Mouse (Mus musculus) forebrain, embryonic 14.5 days (tissue): ENCODE measurements at regions not wholly inside any gene's neighbourhood (a gene's known extent, or its start where the extent isn't known, plus 50 kb on each side); places are given as distances from the start of the nearest gene placed in this dataset.
A peak's percentile ranks its signal among the peaks of the same experiment; 100 is the strongest.

ENCODE experiments used
- ATAC-seq: fragments of 200-750 bp; cut with Nextera tagmentation; 2 replicates; pipeline ENCODE4 v1.8.0; 2017; ENCODE audit warnings: mild to moderate bottlenecking, moderate library complexity
- DNase-seq: peaks from one replicate; pipeline ENCODE4 v3.0.0-alpha.2; 2015; ENCODE audit warnings: low spot score
- H3K27ac ChIP-seq: fragments of 300-500 bp; sonication (generic); 2 replicates; pipeline ENCODE4 v1.5.1; 2014; ENCODE audit warnings: low read depth, mild to moderate bottlenecking, control low read depth, low read length, moderate library complexity
- H3K27me3 ChIP-seq: fragments of 300-500 bp; sonication (generic); replicated peaks from 2 replicates; pipeline ENCODE4 v1.6.1; 2014; ENCODE audit warnings: low read length, control low read depth, mixed read lengths; ENCODE audit not compliant: control insufficient read depth, insufficient read depth
- H3K36me3 ChIP-seq: fragments of 300-500 bp; sonication (generic); 2 replicates; pipeline ENCODE4 v1.6.1; 2014; ENCODE audit warnings: low read length, control low read depth; ENCODE audit not compliant: control insufficient read depth, insufficient read depth
- H3K4me1 ChIP-seq: fragments of 300-500 bp; sonication (generic); 2 replicates; pipeline ENCODE4 v1.6.1; 2014; ENCODE audit warnings: antibody characterized with exemption, low read length, control low read depth; ENCODE audit not compliant: control insufficient read depth, insufficient read depth
- H3K4me2 ChIP-seq: fragments of 300-500 bp; sonication (generic); 2 replicates; pipeline ENCODE4 v1.6.1; 2014; ENCODE audit warnings: mild to moderate bottlenecking, control low read depth, low read length
- H3K4me3 ChIP-seq: fragments of 300-500 bp; sonication (generic); 2 replicates; pipeline ENCODE4 v1.5.1; 2014; ENCODE audit warnings: low read depth, low read length, control low read depth
- H3K9ac ChIP-seq: fragments of 300-500 bp; sonication (generic); 2 replicates; pipeline ENCODE4 v1.6.1; 2014; ENCODE audit warnings: mild to moderate bottlenecking, low read length, control low read depth, moderate library complexity
- H3K9me3 ChIP-seq: fragments of 300-500 bp; sonication (generic); replicated peaks from 2 replicates; pipeline ENCODE4 v1.6.1; 2016; ENCODE audit warnings: low read length, control low read depth, mixed read lengths; ENCODE audit not compliant: control insufficient read depth
- WGBS: fragments of 180-500 bp; shearing (Covaris S2); extraction: QIAGEN DNeasy Blood & Tissue Kit; methylation state at CpG from one replicate; pipeline ENCODE4 v1.1.7; 2014; 5-methylcytosine and 5-hydroxymethylcytosine counted together

DNA sequence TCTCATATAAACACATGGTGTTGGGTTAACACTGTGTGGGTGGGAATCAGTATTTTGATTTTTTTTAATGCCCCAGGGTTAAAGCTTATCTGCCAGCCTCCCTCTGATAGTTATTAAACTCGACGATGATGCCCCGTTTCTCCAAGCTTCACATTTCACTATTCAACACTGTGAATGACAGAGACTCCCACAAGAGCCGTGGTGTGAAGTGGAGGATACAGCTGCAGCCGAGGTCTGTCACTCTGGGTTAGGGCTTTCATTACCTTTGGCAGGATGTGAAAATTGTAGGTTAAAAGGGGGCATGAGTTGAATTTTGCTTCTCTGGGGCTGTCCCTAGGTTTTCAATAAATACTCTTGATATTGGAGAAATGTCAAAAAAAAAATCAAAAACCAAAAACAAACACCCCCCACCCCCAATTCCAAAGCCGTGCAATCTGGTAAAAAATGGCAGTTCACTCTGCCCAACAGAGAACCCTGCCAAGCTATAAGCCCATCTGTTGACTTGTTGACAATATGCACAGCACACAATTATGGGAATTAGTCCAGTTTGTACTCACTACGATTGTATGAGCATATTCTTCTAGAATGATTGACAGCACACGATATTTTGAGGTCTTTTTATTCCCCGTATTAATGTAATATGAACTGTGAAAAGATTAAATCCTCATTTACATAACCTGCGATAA lies 269.7 kb downstream of the Stim2 start:
- peak; percentile 83 for DNase-seq
- Histone ChIP-seq H3K27me3 (no peaks in the 10 kb centered on the region), H3K9ac (no peak overlapping the region), H3K36me3 (no peaks in the 10 kb centered on the region), H3K4me3 (no peak overlapping the region), H3K4me1 (peaks cover 8% of the 10 kb centered on the region), H3K27ac (no peak overlapping the region), H3K4me2 (no peak overlapping the region), H3K9me3 (no peaks in the 10 kb centered on the region)
- 48% methylated on average over 10 of the region's 10 CpGs for WGBS
- peak; percentile 85; the same call in 1 of the 2 replicates for ATAC-seq

- H3K4me3 ChIP-seq: no peak overlapping the region
- no peak overlapping the region for H3K9ac ChIP-seq
- no peaks in the 10 kb centered on the region for H3K4me1 ChIP-seq
- DNase-seq (no peak), ATAC-seq (0 out of 2 replicates have a peak, but pooled peaks have one; percentile 23)
- WGBS: 70% methylated on average over 8 of the region's 8 CpGs
- no peaks in the 10 kb centered on the region for H3K36me3 ChIP-seq
- no peaks in the 10 kb centered on the region for H3K9me3 ChIP-seq
- no peak overlapping the region for H3K27ac ChIP-seq
- H3K27me3 ChIP-seq: no peaks in the 10 kb centered on the region
- H3K4me2 ChIP-seq: no peak overlapping the region
These were observed 281.1 kb downstream of the Stim2 start for GRCm38 (mm10) chr5:54279357-54279756.

GRCm38 (mm10) chr5:54280670-54281069 lies 282.4 kb downstream of the Stim2 start:
- Histone ChIP-seq H3K9me3 (no peaks in the 10 kb centered on the region), H3K4me1 (no peaks in the 10 kb centered on the region), H3K36me3 (no peaks in the 10 kb centered on the region), H3K27ac (no peak overlapping the region), H3K9ac (no peak overlapping the region), H3K4me3 (no peak overlapping the region), H3K27me3 (no peaks in the 10 kb centered on the region), H3K4me2 (no peak overlapping the region)
- 47% methylated on average over 4 of the region's 4 CpGs for WGBS
- ATAC-seq (peak; percentile 29; the same call in 1 of the 2 replicates), DNase-seq (peak; percentile 19)

- Histone ChIP-seq H3K36me3 (no peaks in the 10 kb centered on the region), H3K4me1 (no peaks in the 10 kb centered on the region), H3K4me2 (no peak overlapping the region), H3K27me3 (no peaks in the 10 kb centered on the region), H3K9me3 (no peaks in the 10 kb centered on the region), H3K9ac (no peak overlapping the region), H3K4me3 (no peak overlapping the region), H3K27ac (no peak overlapping the region)
- no peak for DNase-seq
- ATAC-seq: no peak
- WGBS: 89% methylated on average over 4 of the region's 4 CpGs
These were observed 282.8 kb downstream of the Stim2 start for GRCm38 (mm10) chr5:54281121-54281520.

DNA sequence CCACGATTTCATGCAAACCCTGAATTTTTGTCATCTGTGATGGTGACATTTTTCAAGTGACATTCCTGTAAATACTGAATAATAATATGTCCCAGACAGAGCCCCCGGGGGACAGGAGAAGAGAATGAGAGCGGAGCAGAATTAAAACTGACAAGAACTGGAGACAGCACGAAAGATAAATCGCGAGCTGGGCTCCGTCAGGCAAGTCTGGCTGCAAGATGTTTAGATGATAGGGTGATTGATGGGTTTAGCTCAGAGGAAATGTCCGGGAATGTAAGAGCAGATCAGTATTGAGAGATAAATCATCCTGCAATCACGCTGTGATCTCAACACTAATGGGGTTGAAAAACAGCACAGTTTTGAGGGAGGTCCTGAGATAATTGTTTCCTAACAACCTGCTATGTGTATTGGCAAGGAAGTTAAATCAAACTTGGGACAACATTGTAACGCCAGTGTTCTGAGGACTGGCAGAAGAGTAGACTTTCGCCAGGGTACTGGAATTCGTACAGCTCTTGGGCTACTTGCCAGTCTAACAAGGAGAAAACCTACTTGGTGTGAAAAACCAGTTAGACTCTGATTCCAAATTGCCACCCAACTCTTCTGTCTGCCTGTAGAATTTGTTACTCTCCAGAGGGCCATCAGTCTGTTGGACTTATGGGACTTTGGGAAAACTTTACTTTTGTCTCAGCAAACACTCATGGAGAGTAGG lies 292.2 kb downstream of the Stim2 start:
- Histone ChIP-seq H3K27ac (no peak overlapping the region), H3K27me3 (no peaks in the 10 kb centered on the region), H3K9ac (no peak overlapping the region), H3K9me3 (no peaks in the 10 kb centered on the region), H3K36me3 (no peaks in the 10 kb centered on the region), H3K4me1 (no peaks in the 10 kb centered on the region), H3K4me3 (no peak overlapping the region), H3K4me2 (no peak overlapping the region)
- WGBS: 78% methylated on average over 12 of the region's 12 CpGs
- DNase-seq (no peak), ATAC-seq (no peak)

DNA sequence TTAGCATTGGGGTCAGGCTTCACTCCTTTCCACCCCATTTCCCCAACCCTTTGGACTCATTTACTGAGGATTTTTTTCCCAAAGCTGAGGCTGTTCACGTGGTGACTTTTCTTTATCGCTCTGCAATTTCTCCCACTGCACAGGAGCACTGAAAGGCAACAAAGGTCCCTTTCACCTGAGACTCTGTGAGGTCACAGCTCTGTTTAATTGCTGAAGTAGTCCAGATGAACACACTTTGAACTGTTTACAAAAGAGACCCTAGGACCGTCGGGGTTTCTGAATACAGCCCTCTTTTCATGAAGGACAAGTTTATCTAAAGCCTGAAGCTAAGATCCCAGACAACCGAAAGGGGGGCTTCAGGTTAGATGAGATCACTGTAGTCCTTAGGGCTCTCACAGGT lies 293.6 kb downstream of the Stim2 start:
- no peak overlapping the region for H3K27ac ChIP-seq
- no peak for DNase-seq
- no peak overlapping the region for H3K9ac ChIP-seq
- no peak overlapping the region for H3K4me2 ChIP-seq
- H3K4me3 ChIP-seq: no peak overlapping the region
- no peaks in the 10 kb centered on the region for H3K4me1 ChIP-seq
- ATAC-seq: no peak
- no peaks in the 10 kb centered on the region for H3K9me3 ChIP-seq
- no peaks in the 10 kb centered on the region for H3K36me3 ChIP-seq
- no peaks in the 10 kb centered on the region for H3K27me3 ChIP-seq
- WGBS: 8% methylated on average over 5 of the region's 5 CpGs

DNA sequence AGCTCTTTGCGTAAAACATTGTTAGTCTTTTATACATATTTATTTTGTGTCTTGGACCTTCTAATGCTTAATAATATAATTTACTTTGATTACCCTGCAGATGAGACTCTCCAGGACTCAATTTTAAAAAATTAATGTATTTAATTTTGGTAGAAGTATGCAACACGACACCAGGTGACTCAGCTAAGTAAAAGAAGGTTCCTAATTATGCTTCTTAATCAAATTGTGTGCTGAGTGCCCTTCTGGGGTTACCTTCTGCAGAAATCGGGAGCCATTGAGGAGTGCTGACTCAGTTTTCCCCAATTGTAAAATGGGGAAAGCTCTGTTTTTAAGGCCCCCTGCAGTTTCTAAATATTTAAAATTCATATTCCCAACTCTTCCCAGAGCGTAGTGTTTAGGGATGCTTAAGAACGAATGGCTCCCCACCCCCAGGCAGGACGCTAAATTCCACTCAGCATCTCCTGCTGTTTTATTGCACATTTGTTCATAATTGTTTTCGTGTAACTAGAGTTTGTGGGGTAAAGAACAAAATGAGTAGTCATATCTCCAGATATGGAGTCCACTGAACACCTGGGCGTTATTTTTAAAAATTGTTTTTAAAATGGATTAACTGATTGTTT lies 315.5 kb downstream of the Stim2 start:
- Histone ChIP-seq H3K27me3 (no peaks in the 10 kb centered on the region), H3K9me3 (no peaks in the 10 kb centered on the region), H3K4me3 (no peak overlapping the region), H3K4me1 (no peaks in the 10 kb centered on the region), H3K4me2 (no peak overlapping the region), H3K36me3 (no peaks in the 10 kb centered on the region), H3K9ac (no peak overlapping the region), H3K27ac (no peak overlapping the region)
- ATAC-seq (no peak), DNase-seq (no peak)
- 83% methylated on average over 8 of the region's 8 CpGs for WGBS

DNA sequence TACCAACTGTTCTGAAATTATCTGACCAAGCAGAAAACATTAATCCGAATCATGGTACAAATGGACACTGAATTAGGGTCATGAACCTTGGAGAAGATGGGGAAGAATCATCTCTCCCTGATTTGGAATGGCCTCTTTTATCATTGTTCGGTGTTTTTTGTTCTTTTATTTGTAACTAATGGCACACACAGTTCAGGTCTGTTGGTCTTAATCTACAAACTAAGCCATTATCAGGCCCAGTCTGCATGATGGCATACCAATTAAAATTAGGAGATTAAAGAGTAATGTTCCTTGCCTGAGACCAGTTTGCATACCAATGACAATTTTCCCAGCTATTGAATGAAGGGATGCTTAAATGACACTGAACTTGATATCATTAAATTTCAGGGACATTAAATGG lies 332.1 kb downstream of the Stim2 start:
- ATAC-seq: no peak
- no peaks in the 10 kb centered on the region for H3K4me1 ChIP-seq
- DNase-seq: no peak
- 40% methylated on average over 2 of the region's 2 CpGs for WGBS
- H3K27ac ChIP-seq: no peak overlapping the region
- no peak overlapping the region for H3K4me2 ChIP-seq
- no peaks in the 10 kb centered on the region for H3K9me3 ChIP-seq
- no peak overlapping the region for H3K4me3 ChIP-seq
- no peaks in the 10 kb centered on the region for H3K36me3 ChIP-seq
- H3K9ac ChIP-seq: no peak overlapping the region
- H3K27me3 ChIP-seq: no peaks in the 10 kb centered on the region

DNA sequence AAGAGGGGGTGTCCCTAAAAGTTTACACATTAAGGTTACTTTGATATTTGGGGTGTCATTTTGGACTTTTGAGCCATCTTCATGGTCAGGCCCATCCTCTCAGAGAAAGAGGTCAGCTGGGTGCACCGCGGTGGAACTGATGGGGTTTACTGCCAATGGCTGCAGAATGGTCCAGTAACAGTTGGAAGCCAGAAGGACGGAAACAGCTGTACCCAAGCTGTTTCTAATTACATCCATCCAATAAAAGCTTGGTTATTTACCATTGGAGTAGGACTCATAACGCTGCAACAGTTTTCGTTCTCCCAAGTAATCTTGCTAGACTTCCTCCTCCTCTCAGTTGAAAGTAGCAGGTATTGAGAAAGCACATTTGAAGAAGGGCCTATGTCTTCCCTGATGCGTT lies 344.7 kb downstream of the Stim2 start:
- Histone ChIP-seq H3K36me3 (no peaks in the 10 kb centered on the region), H3K27ac (no peak overlapping the region), H3K27me3 (no peaks in the 10 kb centered on the region), H3K4me2 (no peak overlapping the region), H3K9me3 (no peaks in the 10 kb centered on the region), H3K4me3 (no peak overlapping the region), H3K4me1 (no peaks in the 10 kb centered on the region), H3K9ac (no peak overlapping the region)
- DNase-seq (no peak), ATAC-seq (no peak)
- WGBS: 87% methylated on average over 6 of the region's 6 CpGs
